Mouse (Mus musculus) lung, adult 2 months (tissue): ENCODE results near the gene Abcc2.

Experiments used
- CTCF ChIP-seq: fragments of 200-500 bp; IDR thresholded peaks from 2 replicates; pipeline ENCODE4 v1.5.1; 2011; ENCODE audit warnings: mild to moderate bottlenecking, low read length, control low read depth; ENCODE audit not compliant: insufficient read depth
- POLR2A ChIP-seq: fragments of 200-500 bp; IDR thresholded peaks from 2 replicates; pipeline ENCODE4 v1.6.1; 2011; ENCODE audit warnings: low read depth, mild to moderate bottlenecking, control low read depth, low read length, borderline replicate concordance; ENCODE audit errors: extremely low read depth

DNA sequence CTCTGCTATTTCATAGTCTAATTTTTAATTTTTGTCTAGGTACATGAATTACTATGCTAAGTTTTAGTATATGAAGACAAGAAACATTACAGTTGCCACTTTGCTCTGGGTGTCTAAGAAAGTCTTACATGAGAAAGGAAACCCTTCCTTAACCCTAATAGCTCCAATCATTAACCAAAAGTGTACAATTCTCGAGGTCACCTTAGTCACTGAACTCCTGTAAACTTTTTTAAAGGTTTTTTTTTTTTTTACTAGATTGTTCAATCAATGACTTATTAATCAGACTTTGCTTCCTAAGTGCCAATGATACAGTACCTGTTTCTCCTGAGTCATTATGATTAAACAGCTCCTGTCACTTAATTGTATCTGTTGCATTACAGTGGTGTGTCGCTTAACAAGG is 4.7 kb upstream of the Abcc2 start:
- TF ChIP-seq POLR2A = no peak
- TF ChIP-seq CTCF = no peak
